Mouse (Mus musculus) gastrocnemius, postnatal 36 days (tissue): Measurements from ENCODE around the gene Osbpl9. TPM values are rescaled to one million over a fixed set of nuclear protein-coding genes. Genes with fewer than 3 reads are reported as not detected.

ENCODE experiments used
- DNase-seq, 2 experiments: peaks; one replicate each; pipeline ENCODE4 v3.0.0; 2022
- intact Hi-C: fragments of 180-260 bp; cut with DNase I; formaldehyde crosslinking; loops from one replicate; pipeline ENCODE4 v1.15.1; 2025
- long read RNA-seq, 2 experiments: library from polyadenylated mRNA; stranded (forward); transcript quantifications; one replicate each; pipeline ENCODE4 v2.0.0; 2021
- total RNA-seq, 2 experiments: library from RNA; stranded (reverse); gene quantifications; 2 replicates each; pipeline ENCODE4 v1.2.3; 2021

Osbpl9 gene
- 100 to 1,000 TPM in 1 of 2 experiments, 10 to 100 TPM in 1; 82.9 to 101 TPM for total RNA-seq
- long read RNA-seq, experiment 1, transcript Osbpl9-219 (24 exons, 2,903 nt), result major isoform, 12 of 53 reads
- long read RNA-seq, experiment 1, partial matches to known transcripts, result 20 of 53 reads
- long read RNA-seq, experiment 1, other reads (novel, unspliced or antisense), result 12 of 53 reads
- long read RNA-seq, experiment 2, transcript Osbpl9-202 (21 exons, 3,134 nt), result minor isoform, 5 of 55 reads
- long read RNA-seq, experiment 2, transcript Osbpl9-219 (24 exons, 2,903 nt), result major isoform, 9 of 55 reads
- long read RNA-seq, experiment 2, partial matches to known transcripts, result 24 of 55 reads
- long read RNA-seq, experiment 2, other reads (novel, unspliced or antisense), result 14 of 55 reads

- intact Hi-C loops, result no loop called here
- peak; percentile 97 for DNase-seq
Measured at GRCm38 (mm10) chr4:109201582-109202424, at the start of gene Osbpl9. Osbpl9 (minus strand) TSS chr4:109202272.

GRCm38 (mm10) chr4:109251605-109252004 lies 49.5 kb upstream of the Osbpl9 start:
- intact Hi-C loops, result no loop called here
- no peak for DNase-seq

- DNase-seq, result no peak
- intact Hi-C loops, result no loop called here
Measured at GRCm38 (mm10) chr4:109245016-109245620, 43.0 kb upstream of the Osbpl9 start.

GRCm38 (mm10) chr4:109244506-109244905 lies 42.4 kb upstream of the Osbpl9 start:
- DNase-seq, result no peak
- intact Hi-C loops, result no loop called here

GRCm38 (mm10) chr4:109241934-109242333 lies 39.9 kb upstream of the Osbpl9 start:
- intact Hi-C loops, result no loop called here
- DNase-seq, result peak; percentile 47 to 79

- intact Hi-C loops, result no loop called here
- DNase-seq, result no peak
Measured at GRCm38 (mm10) chr4:109241221-109241620, 39.1 kb upstream of the Osbpl9 start.

- peak in 1 of 2 experiments; percentile 38 for DNase-seq
- intact Hi-C loops, result no loop called here
Measured at GRCm38 (mm10) chr4:109238428-109239268, 36.6 kb upstream of the Osbpl9 start.

GRCm38 (mm10) chr4:109236186-109236879 lies 34.3 kb upstream of the Osbpl9 start:
- DNase-seq, result no peak
- intact Hi-C loops, result no loop called here

- DNase-seq, result no peak
- intact Hi-C loops, result no loop called here
Measured at GRCm38 (mm10) chr4:109234806-109235350, 32.8 kb upstream of the Osbpl9 start.

- DNase-seq, result no peak
- intact Hi-C loops, result no loop called here
Measured at GRCm38 (mm10) chr4:109234185-109234584, 32.1 kb upstream of the Osbpl9 start, which contains the start of gene Calr4. Calr4 (plus strand) TSS chr4:109234485.

GRCm38 (mm10) chr4:109229766-109230279 lies 27.8 kb upstream of the Osbpl9 start:
- no peak for DNase-seq
- intact Hi-C loops, result no loop called here

GRCm38 (mm10) chr4:109226071-109226470 lies 24.0 kb upstream of the Osbpl9 start:
- intact Hi-C loops, result no loop called here
- no peak for DNase-seq

- intact Hi-C loops, result no loop called here
- no peak for DNase-seq
Measured at GRCm38 (mm10) chr4:109225606-109226005, 23.5 kb upstream of the Osbpl9 start.

- intact Hi-C loops, result no loop called here
- DNase-seq, result peak; percentile 94
Measured at GRCm38 (mm10) chr4:109224762-109225552, 22.9 kb upstream of the Osbpl9 start.

GRCm38 (mm10) chr4:109222001-109222400 lies 19.9 kb upstream of the Osbpl9 start:
- intact Hi-C loops, result no loop called here
- DNase-seq, result no peak

- no peak for DNase-seq
- intact Hi-C loops, result no loop called here
Measured at GRCm38 (mm10) chr4:109220441-109220940, 18.4 kb upstream of the Osbpl9 start.

GRCm38 (mm10) chr4:109218008-109218407 lies 15.9 kb upstream of the Osbpl9 start:
- intact Hi-C loops, result no loop called here
- DNase-seq, result no peak

- no peak for DNase-seq
- intact Hi-C loops, result no loop called here
Measured at GRCm38 (mm10) chr4:109213986-109214385, 11.9 kb upstream of the Osbpl9 start.
